Mouse (Mus musculus) Patski (cell line): Measurements from ENCODE around the gene Mxi1. TPM values are rescaled to one million over a fixed set of nuclear protein-coding genes. Genes with fewer than 3 reads are reported as not detected.

Experiments
- ATAC-seq: fragments of 100-300 bp; one replicate; pipeline ENCODE4 v1.8.0; 2021
- CTCF ChIA-PET: fragments of 350-600 bp; sonication (Branson Sonifier 250); formaldehyde crosslinking; loops from one replicate; lab custom pipeline; 2022; ENCODE audit warnings: inconsistent platforms; lab: Charles Lee
- POLR2A ChIA-PET: fragments of 350-600 bp; sonication (Branson Sonifier 250); formaldehyde crosslinking; loops from one replicate; lab custom pipeline; 2022; ENCODE audit warnings: antibody characterized with exemption, inconsistent platforms; lab: Charles Lee
- DNase-seq: peaks from one replicate; pipeline ENCODE4 v3.0.0-alpha.2; 2011; ENCODE audit warnings: low read depth, low spot score
- H3K27me3 ChIP-seq: fragments of 371-371 bp; one replicate; pipeline ENCODE4 v1.5.1; 2021
- CTCF ChIP-seq: fragments of 100-300 bp; IDR thresholded peaks from one replicate; pipeline ENCODE4 v1.5.1; 2021
- in situ Hi-C: fragments of 300-500 bp; cut with MboI; formaldehyde crosslinking; loops from 3 replicates; pipeline ENCODE4 v1.11.1; 2018; ENCODE audit warnings: low pct_unique_long_range_greater_than_20kb, mixed read lengths
- polyA plus RNA-seq: library from polyadenylated mRNA; unstranded; gene quantifications from one replicate; pipeline ENCODE4 v1.2.3, GENCODE M21; 2021

The Mxi1 gene
- polyA plus RNA-seq, 1 experiment from 2014 or later, result 92.8 TPM

- no peak for TF ChIP-seq CTCF
- DNase-seq (no peak), ATAC-seq (no peak)
- no peaks in the 10 kb centered on the region for H3K27me3 ChIP-seq
- ChIA-PET POLR2A (no interaction called here), CTCF (interaction anchor here (0.8 to 1.6 kb wide), 5 partner anchors 9 to 113 kb away, joined by 3 to 6 read pairs (median 5); no protein-coding TSS in a partner anchor)
- in situ Hi-C loops, result loop anchor here (5.0 to 25.0 kb wide), 2 partner anchors 113 to 348 kb away; no protein-coding TSS in a partner anchor
These were observed 50.1 kb downstream of the Mxi1 start for GRCm38 (mm10) chr19:53360265-53360958.

- in situ Hi-C loops, result loop anchor here (5.0 to 25.0 kb wide), 2 partner anchors 116 to 351 kb away; no protein-coding TSS in a partner anchor
These were observed 52.6 kb downstream of the Mxi1 start for GRCm38 (mm10) chr19:53362967-53363366.

DNA sequence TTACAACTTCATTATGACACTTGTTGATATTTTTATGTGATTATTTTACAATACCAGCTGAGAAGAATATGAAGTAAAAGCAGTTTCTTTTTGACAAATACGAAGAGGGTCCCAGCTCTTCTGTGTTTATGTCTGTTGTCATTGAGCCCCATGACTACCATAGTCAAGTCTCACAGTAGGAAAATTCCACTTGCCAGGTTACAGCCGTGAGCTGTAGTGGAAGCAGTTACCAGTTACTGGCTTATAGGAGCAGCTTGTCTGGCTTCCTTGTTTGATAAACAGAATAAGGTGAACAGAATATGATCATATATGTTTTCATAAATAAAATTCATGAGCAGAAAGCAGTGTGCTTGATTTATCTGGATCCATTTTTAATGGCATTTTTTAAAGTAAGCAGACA lies 54.2 kb downstream of the Mxi1 start:
- DNase-seq (no peak), ATAC-seq (no peak)
- ChIA-PET CTCF (interaction anchor here (1.2 kb wide), 2 partner anchors 11 to 117 kb away, joined by 4 read pairs; no protein-coding TSS in a partner anchor), POLR2A (interaction anchor here (0.6 to 1.4 kb wide), 2 partner anchors 16 to 54 kb away, joined by 5 to 6 read pairs; partner anchors contain the start of gene Mxi1)
- in situ Hi-C loops, result loop anchor here (5.0 to 25.0 kb wide), 2 partner anchors 117 to 352 kb away; no protein-coding TSS in a partner anchor
- no peaks in the 10 kb centered on the region for H3K27me3 ChIP-seq
- TF ChIP-seq CTCF, result no peak

More at GRCm38 (mm10) chr19:53362967-53363366, 52.6 kb downstream of the Mxi1 start:
- no peaks in the 10 kb centered on the region for H3K27me3 ChIP-seq
- POLR2A ChIA-PET, result no interaction called here
- DNase-seq, result no peak
- ATAC-seq, result no peak
- CTCF ChIA-PET, result no interaction called here
- TF ChIP-seq CTCF, result peak; percentile 62

DNA sequence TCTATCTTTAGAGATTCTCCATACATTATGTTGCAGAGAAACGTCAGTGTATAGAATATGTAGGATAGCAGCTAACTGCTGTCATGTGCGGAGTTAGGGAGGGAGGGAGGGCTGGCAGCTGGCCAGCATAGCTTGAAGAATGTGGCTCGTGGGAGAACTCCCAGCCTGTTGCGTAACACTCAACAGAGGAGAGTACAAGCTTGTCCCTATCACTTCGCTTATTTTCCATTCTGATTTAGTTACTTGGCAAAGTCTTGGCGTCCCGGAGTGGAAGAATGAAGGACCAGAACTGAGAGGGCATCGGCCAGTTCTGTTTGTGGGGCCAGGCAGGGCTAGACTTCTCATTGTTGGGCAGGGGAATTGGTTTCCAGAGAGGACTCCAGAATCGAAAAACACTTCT lies 54.6 kb downstream of the Mxi1 start:
- TF ChIP-seq CTCF, result no peak

DNA sequence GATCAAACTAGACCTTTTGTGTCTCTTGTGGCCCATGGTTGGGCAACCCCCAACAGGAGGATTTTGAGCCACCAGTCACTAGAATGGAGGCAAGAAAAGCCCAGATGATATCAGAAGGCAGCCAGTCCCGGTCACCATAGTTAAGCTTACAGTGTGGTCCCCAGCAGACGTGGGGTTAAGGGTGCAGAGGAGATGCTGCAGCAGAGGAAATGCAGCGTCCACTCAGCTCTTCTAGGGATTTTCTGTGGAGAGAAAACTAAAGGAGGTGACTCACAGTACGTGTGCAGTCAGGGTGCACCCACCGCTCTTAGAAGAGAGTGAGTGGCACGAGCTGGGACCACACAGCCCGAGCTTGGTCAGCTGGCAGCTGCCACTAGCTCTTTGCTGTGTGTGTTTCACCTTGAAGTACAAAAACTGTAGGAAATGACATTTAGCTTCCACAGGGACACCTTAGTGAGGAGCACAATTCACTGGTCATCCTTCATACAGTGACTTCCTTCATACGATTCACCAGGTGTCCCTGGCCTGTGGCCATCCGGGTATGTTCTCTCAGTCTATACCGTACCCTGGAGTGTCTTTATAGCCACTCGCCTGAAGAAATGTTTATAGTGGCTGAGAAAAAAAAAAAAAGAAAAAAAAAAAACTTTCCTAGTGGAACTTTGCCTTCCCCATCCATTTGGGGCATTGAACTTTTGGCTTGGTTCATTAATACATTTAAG lies 55.9 kb downstream of the Mxi1 start:
- ChIA-PET POLR2A (interaction anchor here (0.8 to 1.6 kb wide), 3 partner anchors 9 to 92 kb away, joined by 3 to 9 read pairs (median 3); partner anchors contain the start of gene Mxi1), CTCF (interaction anchor here (0.9 to 1.4 kb wide), 4 partner anchors 12 to 36 kb away, joined by 3 read pairs; no protein-coding TSS in a partner anchor)
- no peaks in the 10 kb centered on the region for H3K27me3 ChIP-seq
- in situ Hi-C loops, result loop anchor here (25.0 kb wide), 1 partner anchor 354 kb away; no protein-coding TSS in a partner anchor
- DNase-seq (no peak), ATAC-seq (no peak)
- TF ChIP-seq CTCF, result no peak

More for the DNA sequence above, 54.6 kb downstream of the Mxi1 start:
- ChIA-PET POLR2A (interaction anchor here (0.6 to 1.6 kb wide), 2 partner anchors 17 to 54 kb away, joined by 5 to 9 read pairs; partner anchors contain the start of gene Mxi1), CTCF (interaction anchor here (0.9 to 1.4 kb wide), 5 partner anchors 11 to 117 kb away, joined by 3 to 4 read pairs (median 3); no protein-coding TSS in a partner anchor)
- in situ Hi-C loops, result loop anchor here (5.0 to 25.0 kb wide), 2 partner anchors 118 to 353 kb away; no protein-coding TSS in a partner anchor
- no peaks in the 10 kb centered on the region for H3K27me3 ChIP-seq
- DNase-seq, result peak; percentile 38
- ATAC-seq, result peak; percentile 40

DNA sequence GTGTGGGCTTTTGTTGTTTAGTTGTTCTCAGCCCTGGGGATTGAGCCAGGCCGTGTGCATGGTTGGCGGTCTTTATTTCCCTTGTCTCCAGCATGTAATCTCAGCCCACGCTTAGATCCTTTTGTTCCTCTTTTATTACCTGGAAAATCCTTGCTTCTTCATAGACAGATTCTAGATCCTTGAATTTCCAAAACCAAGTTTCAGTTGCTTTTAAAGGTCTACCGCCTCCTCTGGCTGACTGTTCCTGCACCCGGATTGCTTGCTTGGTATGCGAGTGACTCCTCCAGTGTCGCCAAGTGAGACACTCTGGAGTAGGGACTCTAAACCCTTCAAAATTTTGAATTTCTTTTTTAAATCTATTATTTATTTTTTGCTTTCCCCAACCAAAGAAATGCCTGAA lies 56.6 kb downstream of the Mxi1 start:
- ATAC-seq, result no peak
- TF ChIP-seq CTCF, result no peak
- POLR2A ChIA-PET, result interaction anchor here (0.8 to 1.6 kb wide), 3 partner anchors 9 to 92 kb away, joined by 3 to 9 read pairs (median 3); partner anchors contain the start of gene Mxi1
- DNase-seq, result no peak
- in situ Hi-C loops, result loop anchor here (25.0 kb wide), 1 partner anchor 355 kb away; no protein-coding TSS in a partner anchor
- CTCF ChIA-PET, result interaction anchor here (1.1 kb wide), 1 partner anchor 27 kb away, joined by 3 read pairs; no protein-coding TSS in a partner anchor
- H3K27me3 ChIP-seq, result no peaks in the 10 kb centered on the region

- ChIA-PET CTCF (interaction anchor here (0.7 to 3.6 kb wide), 14 partner anchors 10 to 255 kb away, joined by 3 to 20 read pairs (median 3); no protein-coding TSS in a partner anchor), POLR2A (interaction anchor here (0.7 to 1.3 kb wide), 5 partner anchors 11 to 44 kb away, joined by 3 to 6 read pairs (median 3); no protein-coding TSS in a partner anchor)
- no peaks in the 10 kb centered on the region for H3K27me3 ChIP-seq
- TF ChIP-seq CTCF, result peak; percentile 88
- DNase-seq (no peak), ATAC-seq (peak; percentile 68)
- in situ Hi-C loops, result loop anchor here (5.0 to 25.0 kb wide), 2 partner anchors 37 to 357 kb away; no protein-coding TSS in a partner anchor
These were observed 59.2 kb downstream of the Mxi1 start for GRCm38 (mm10) chr19:53369469-53370043.

- TF ChIP-seq CTCF, result no peak
- H3K27me3 ChIP-seq, result no peaks in the 10 kb centered on the region
- POLR2A ChIA-PET, result interaction anchor here (0.7 to 1.3 kb wide), 4 partner anchors 10 to 40 kb away, joined by 3 to 6 read pairs (median 4); no protein-coding TSS in a partner anchor
- in situ Hi-C loops, result loop anchor here (5.0 to 25.0 kb wide), 2 partner anchors 38 to 358 kb away; no protein-coding TSS in a partner anchor
- CTCF ChIA-PET, result interaction anchor here (0.8 to 3.6 kb wide), 10 partner anchors 10 to 362 kb away, joined by 3 to 20 read pairs (median 4); no protein-coding TSS in a partner anchor
- ATAC-seq (peak; percentile 68), DNase-seq (no peak)
These were observed 59.9 kb downstream of the Mxi1 start for GRCm38 (mm10) chr19:53370233-53370632.

DNA sequence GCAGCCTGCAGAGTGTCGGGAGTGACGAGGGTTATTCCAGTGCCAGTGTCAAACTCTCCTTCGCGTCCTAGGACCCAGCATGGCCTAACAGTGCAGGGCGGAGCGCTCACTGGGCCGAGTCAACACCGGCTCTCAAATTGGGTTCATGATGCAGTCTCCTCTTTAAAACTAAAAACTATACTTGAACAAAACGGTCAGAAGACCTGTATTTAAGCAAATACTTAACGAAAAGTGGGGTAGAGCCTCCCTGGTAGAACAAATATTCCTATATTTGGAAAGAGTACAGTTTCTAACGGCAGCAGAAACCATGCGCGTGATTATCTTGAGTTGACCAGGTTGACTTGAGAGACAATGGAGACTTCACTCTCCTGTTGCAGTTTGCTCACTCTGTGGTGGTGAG lies 61.3 kb downstream of the Mxi1 start, which contains the start of gene Gm10197:
Gene Gm10197, minus strand, starts transcription at position 101 of the 400 bp plus-strand sequence.
- in situ Hi-C loops, result loop anchor here (5.0 to 25.0 kb wide), 2 partner anchors 39 to 359 kb away; no protein-coding TSS in a partner anchor
- ChIA-PET CTCF (interaction anchor here (1.2 kb wide), 1 partner anchor 364 kb away, joined by 5 read pairs; no protein-coding TSS in a partner anchor), POLR2A (interaction anchor here (0.6 kb wide), 1 partner anchor 149 kb away, joined by 3 read pairs; no protein-coding TSS in a partner anchor)
- TF ChIP-seq CTCF, result no peak
- H3K27me3 ChIP-seq, result no peaks in the 10 kb centered on the region
- ATAC-seq (no peak), DNase-seq (no peak)
